Comparison of ENCODE assay signal across 8 mouse cellular contexts in the genomic region with DNA sequence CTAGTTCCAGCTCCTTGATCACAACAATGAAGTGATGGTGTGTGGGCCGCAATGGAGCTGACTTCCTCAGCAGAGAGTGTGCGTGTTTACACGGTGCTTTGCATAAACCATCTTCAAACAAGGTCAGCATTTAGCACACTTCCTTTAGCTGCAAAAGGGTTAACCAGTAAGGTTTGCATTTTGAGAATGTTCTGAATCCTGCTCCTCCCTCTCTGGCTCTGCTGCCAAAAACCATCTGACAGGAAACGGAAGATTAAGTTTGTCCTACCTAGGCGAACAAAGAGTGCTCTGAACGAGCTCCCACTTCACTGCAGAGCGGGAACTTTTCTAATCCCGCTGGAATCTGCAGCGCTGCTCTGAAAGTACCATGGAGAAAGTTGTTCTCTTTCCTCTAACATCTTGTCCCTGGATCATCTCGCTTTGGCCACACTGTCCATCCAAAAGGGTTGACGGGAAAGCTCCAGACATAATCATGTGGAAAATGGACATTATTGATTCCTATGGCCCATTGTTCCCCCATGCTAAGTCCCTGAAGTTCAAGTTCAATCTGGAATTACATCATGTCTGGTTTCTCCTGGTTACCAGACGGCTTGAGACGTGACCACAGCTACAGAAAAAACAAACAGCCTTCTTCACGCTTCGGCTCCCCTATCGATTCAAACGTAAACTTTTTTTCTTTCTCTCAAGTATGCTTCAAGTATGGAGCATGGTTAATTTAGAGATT.
DNase-seq lines count a peak whose midpoint lies in the region; ATAC-seq and TF ChIP-seq lines count a peak whose summit lies in the region.

No protein-coding gene starts in this region.

- 5% methylated on average over 17 of the region's 17 CpGs for WGBS in embryonic facial prominence, embryonic 12.5 days
- WGBS in heart, postnatal 0 days: 15% methylated on average over 17 of the region's 17 CpGs
- WGBS in midbrain, embryonic 10.5 days: 13% methylated on average over 17 of the region's 17 CpGs

- no peak overlapping the region for H3K9ac ChIP-seq in embryonic facial prominence, embryonic 12.5 days
- no peak overlapping the region for H3K9ac ChIP-seq in heart, postnatal 0 days (replicated peaks; ENCODE audit: low read depth, low read length)

- peaks cover 50% of the 10 kb centered on the region for H3K4me1 ChIP-seq in embryonic facial prominence, embryonic 12.5 days
- 0 out of 2 replicates have a peak, but pooled peaks cover 3% of the 10 kb centered on the region for H3K4me1 ChIP-seq in heart, postnatal 0 days (ENCODE audit: control insufficient read depth, insufficient read depth)
- peaks cover 37% of the 10 kb centered on the region for H3K4me1 ChIP-seq in midbrain, embryonic 10.5 days

- peaks cover 18% of the 10 kb centered on the region for H3K36me3 ChIP-seq in embryonic facial prominence, embryonic 12.5 days
- H3K36me3 ChIP-seq in heart, postnatal 0 days (replicated peaks; ENCODE audit: control insufficient read depth, insufficient read depth, low read length): peaks cover 31% of the 10 kb centered on the region
- H3K36me3 ChIP-seq in midbrain, embryonic 10.5 days: peaks cover 7% of the 10 kb centered on the region

- no peak overlapping the region for H3K4me3 ChIP-seq in embryonic facial prominence, embryonic 12.5 days
- H3K4me3 ChIP-seq in heart, postnatal 0 days (ENCODE audit: low read depth, low read length): peak overlapping the region; percentile 12
- peak overlapping the region; percentile 28 for H3K4me3 ChIP-seq in midbrain, embryonic 10.5 days

- peak overlapping the region; percentile 32 for H3K4me2 ChIP-seq in embryonic facial prominence, embryonic 12.5 days (replicated peaks)
- peak overlapping the region; percentile 40 for H3K4me2 ChIP-seq in heart, postnatal 0 days (ENCODE audit: low read depth, low read length)

- no peaks in the 10 kb centered on the region for H3K27me3 ChIP-seq in embryonic facial prominence, embryonic 12.5 days
- H3K27me3 ChIP-seq in heart, postnatal 0 days (ENCODE audit: control insufficient read depth, insufficient read depth, low read length): no peaks in the 10 kb centered on the region
- H3K27me3 ChIP-seq in midbrain, embryonic 10.5 days (ENCODE audit: low read depth, poor library complexity, severe bottlenecking): peaks cover 30% of the 10 kb centered on the region; the same call in 1 of the 2 replicates

- TF ChIP-seq EP300 in heart, postnatal 0 days (IDR thresholded peaks at IDR 0.05; ENCODE audit: low read depth): peak; percentile 61; the same call in 1 of the 2 replicates

- peak; percentile 72; the same call in 1 of the 2 replicates for ATAC-seq in embryonic facial prominence, embryonic 12.5 days (ENCODE audit: insufficient number of reproducible peaks, insufficient read depth, low FRiP score, low TSS enrichment)
- peak; percentile 81 for ATAC-seq in heart, postnatal 0 days (ENCODE audit: insufficient read depth, low read depth)

- peak; percentile 41 for DNase-seq in adrenal gland, postnatal 10 days
- DNase-seq in adrenal gland, adult 18-20 months (ENCODE audit: low spot score in 2 of 2): no peak
- DNase-seq in heart, postnatal 0 days (ENCODE audit: low spot score): peak; percentile 84
- DNase-seq in kidney, postnatal 10 days: peak; percentile 71
- peak; percentile 59 for DNase-seq in midbrain, embryonic 10.5 days (ENCODE audit: low spot score)
- DNase-seq in yolk sac, embryonic 10.5 days (ENCODE audit: low spot score): peak; percentile 19
- no peak for DNase-seq in layer of hippocampus, adult 8-10 months (ENCODE audit: low spot score in 2 of 2)

- no peak for TF ChIP-seq CTCF in heart, postnatal 0 days (IDR thresholded peaks at IDR 0.05; ENCODE audit: low read depth)

- H3K27ac ChIP-seq in embryonic facial prominence, embryonic 12.5 days: peak overlapping the region; percentile 94
- peak overlapping the region; percentile 83 for H3K27ac ChIP-seq in heart, postnatal 0 days (ENCODE audit: low read depth)
- H3K27ac ChIP-seq in midbrain, embryonic 10.5 days (replicated peaks): peak overlapping the region; percentile 84

- H3K9me3 ChIP-seq in embryonic facial prominence, embryonic 12.5 days: no peaks in the 10 kb centered on the region
- H3K9me3 ChIP-seq in heart, postnatal 0 days (replicated peaks; ENCODE audit: control insufficient read depth, low read length): no peaks in the 10 kb centered on the region
- H3K9me3 ChIP-seq in midbrain, embryonic 10.5 days (replicated peaks): no peaks in the 10 kb centered on the region

Comparison
In these comparisons a context has a peak if more than half of its experiments do, and no peak if none do; other contexts are left out.
1. DNase-seq: peak in adrenal gland, postnatal 10 days (single experiment), heart, postnatal 0 days (single experiment), kidney, postnatal 10 days (single experiment), midbrain, embryonic 10.5 days (single experiment) and yolk sac, embryonic 10.5 days (single experiment); none in adrenal gland, adult 18-20 months (0 of 2) and layer of hippocampus, adult 8-10 months (0 of 2).
2. Peak in every context shown above with its lines, with median percentiles within 50 percentile points of each other: H3K27ac ChIP-seq.